Mouse (Mus musculus): ENCODE measurements around the gene Elk3.

Gene Elk3

DNA sequence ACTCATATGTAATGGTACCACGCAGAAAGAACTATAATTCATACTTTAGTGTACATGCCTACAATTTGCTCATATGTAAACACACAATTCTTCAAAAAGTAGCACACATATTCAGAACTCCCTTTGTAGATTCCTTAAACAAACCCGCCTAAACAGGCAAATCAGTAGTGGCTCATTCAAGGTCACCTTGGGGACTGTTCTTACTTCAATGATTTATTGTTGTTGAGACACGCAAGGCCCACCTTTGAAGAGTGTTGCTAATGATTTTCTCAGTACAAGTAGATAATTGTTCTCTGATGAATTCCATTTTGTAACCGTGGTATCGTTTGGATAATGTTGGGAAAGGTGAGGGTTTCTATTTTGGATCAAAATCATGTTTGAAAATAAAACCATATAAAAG, 17.4 kb upstream of the Elk3 start:
- no peak for DNase-seq

DNA sequence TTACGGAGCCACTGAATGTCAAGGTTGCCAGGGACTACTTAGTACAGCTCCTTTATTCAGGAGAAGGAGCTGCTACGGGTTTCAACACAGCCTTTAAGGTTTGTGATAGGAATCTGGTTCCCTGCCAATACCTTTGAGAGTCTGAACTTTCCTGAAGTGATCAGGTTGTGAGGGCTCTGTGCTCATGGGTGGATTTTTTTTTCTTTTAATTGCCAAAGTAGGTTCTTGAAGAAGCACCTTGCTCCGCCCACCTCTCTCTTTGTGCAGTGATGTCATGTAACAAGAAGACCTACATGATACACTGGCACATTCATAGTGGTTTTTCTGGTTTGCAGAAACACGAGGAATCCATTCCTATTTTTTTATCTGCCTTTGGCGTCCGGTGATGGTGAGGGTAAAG, 16.3 kb upstream of the Elk3 start:
- DNase-seq, result no peak

DNA sequence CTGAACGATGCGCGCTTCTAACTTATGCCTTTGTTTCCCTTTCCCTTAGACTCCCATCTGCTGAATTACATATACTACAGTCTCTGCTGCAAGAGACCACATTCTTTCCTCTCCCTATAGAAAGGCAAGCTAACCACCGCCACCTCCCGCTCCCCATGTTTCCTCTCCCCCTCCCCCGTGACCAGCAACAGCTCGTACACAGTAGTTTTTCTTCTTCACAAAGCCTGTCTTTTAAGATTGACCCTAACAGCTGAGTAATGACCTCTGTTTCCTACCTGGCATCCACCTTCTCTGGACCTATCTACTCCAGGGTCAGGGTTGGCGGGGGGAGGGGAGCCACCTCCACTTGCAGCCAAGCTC, 15.8 kb upstream of the Elk3 start:
- no peak for DNase-seq

DNA sequence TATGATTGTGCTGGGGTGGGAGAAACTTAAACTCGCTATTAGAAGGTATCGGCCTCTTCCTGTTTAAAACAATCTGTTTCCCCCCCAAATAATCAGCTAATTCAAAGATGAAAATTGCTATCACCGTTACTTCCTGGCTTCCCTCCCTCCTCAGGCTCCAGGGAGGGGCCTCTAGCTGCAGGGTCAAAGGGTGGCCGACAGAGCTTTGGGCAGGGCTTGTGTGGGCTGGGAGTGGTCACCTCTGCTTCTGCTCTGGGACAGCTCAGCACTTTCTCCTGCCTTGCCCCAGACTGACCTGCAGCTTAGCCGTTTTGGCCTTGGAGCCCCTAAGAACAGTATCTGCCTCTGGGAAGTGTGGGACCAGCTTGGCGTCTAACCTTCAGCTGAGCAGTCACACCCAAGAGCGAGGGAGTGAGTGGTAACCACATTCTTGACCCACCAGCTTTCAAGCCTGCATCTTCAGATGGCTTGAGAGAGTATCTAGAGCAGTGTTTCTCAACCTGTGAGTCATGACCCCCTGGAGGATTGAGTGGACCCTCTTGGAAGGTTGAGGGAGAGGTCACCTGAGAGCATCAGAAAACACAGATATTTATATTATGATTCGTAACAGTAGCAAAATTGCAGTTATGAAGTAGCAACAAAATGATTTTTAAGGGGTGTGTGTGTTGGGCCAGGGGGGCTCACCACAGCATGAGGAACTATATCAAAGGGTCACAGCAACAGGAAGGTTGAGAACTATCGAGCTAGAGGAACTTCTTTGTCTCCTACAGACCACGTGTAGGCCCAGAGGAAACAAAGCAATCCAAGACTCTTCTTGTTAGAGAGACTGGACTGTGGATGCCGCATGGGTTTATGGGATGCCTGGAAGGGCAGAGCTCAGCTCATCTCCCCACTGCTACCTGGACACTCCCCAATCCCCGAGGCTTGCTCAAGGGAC, 15.1 kb upstream of the Elk3 start:
- DNase-seq, result peak; percentile 66

DNA sequence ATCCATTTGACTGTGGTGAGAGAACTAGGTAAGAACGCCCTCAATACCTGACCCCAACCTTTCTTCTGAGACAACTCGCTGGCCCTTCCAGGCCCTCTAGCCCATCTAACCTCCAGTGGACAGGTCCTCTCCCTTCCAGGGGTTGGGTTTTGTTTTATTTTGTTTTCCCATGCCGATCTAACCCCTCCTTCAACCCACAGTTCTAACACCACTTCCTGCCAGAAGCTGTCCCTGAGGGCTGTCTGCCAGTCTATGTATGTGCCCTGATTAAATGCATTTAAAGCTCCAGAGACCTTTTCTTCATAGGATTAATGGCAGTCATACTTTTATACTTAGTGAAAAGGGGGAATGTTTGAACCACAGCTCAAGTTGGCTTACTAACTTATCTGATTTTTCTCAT, 14.4 kb upstream of the Elk3 start:
- no peak for DNase-seq

DNA sequence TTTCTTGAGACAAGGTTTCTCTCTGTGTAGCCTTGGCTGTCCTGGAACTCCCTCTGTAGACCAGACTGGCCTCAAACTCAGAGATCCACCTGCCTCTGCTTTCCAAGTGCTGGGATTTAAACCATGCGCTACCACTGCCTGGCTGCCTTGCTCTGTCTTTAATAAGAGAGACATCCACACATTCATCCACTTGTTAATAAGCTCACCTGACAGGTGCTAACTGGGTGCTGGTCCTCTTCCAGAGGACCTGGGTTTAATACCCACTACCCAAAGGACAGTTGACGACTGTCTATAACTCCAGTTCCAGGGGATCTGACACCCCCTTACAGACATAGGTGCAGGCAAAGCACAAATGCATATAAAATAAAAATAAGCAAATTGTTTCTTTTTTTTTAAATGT, 13.5 kb upstream of the Elk3 start:
- no peak for DNase-seq

DNA sequence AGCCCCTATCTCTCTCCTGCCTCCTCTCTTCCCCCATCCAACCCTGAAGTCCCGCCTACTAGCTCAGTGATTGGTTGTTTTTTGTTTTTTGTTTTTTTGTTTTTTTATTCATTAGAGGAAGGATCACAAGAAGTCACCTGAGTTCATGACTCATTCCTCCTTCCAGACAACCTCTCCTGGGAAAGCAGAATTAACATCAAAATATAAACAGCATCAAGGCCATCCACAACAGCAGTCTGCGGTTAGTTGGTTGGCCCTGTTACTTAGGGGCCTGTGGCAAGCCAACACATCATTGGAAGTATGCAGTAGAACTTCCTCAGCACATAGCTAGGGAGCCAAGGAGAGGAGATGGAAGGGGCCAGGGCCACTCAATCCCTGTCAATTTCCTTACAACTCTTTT, 12.7 kb upstream of the Elk3 start:
- no peak for DNase-seq

DNA sequence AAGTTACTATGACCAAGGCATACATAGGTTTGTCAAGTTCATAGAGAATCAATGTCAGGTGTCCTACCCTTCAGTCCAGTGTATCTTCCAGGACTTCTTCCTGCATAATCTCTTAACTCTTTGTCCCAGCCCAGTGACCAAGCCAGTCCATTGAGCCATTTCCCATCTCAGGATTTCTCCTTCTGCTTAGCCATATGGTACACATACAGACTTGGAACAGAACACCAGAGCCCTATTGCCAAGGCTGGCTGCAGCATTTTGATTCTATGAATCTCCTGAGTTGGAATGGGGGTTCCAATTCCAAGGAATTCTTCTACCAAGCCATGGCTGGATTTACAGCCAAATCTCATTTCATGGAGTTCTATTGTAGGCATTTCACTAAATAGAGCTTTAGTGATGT, 10.8 kb upstream of the Elk3 start:
- DNase-seq, result no peak

DNA sequence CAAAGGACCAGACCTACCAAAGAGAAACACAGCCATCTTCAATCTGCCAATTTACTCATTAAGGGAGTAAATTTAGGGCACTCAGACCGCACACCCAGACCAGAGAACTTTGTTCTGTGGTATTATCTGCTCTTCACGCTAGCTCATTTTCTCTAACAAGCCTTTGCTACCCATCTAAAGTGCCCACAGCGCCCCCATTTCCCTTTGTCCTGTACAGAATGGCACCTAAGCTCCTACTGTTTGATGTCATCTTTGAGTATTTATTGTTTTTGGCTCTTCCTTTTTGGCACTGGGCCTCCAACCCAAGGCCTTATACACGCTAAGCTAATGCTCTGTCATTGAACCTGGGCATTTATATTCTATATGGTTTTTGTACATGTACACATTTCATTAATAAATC, 9.2 kb upstream of the Elk3 start:
- peak; percentile 66 for DNase-seq

DNA sequence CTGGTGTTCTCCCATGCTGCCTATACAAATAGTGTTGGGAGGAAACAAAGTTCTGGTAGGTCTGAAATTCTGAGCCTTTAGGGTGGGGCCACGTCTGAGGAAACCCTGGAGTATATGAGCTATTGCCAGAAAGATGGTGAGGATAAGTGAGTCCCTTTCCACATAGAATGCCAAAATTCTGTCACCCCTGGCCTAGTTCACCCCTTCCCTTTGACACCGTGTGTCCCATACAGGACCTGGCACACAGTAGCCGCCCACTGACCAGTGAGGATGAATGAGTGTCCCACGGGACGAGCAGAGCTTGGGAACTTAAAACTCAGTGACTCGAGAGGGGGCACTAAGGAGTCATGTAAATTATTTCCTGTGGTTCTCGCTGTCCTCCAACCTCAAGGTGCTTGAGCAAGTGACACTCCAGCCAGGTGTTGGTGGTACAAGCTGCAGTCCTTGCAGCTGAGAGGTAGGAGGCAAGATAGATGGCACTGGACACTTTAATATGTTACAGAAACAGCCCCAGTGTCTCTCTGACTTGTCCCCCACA, 8.7 kb upstream of the Elk3 start:
- DNase-seq, result no peak

DNA sequence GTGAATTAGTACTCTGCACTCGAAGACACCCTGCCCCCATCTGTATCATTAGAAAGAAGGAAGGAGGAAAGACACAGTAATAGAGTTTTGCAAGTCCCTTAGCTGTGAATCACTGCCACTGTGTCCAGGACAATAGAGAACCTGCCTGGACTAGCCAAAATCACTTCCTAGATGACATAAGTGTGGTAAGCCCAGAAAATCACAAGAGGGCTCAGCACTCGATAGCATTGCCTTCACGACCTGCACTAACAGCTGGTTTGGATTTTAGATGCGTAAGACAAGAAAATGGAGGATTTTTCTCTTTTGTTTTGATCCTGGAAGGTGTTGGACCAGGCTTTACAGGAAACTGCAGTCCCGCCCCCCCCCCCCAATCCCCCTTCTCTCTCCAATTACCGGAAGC, 6.0 kb upstream of the Elk3 start:
- DNase-seq, result no peak

DNA sequence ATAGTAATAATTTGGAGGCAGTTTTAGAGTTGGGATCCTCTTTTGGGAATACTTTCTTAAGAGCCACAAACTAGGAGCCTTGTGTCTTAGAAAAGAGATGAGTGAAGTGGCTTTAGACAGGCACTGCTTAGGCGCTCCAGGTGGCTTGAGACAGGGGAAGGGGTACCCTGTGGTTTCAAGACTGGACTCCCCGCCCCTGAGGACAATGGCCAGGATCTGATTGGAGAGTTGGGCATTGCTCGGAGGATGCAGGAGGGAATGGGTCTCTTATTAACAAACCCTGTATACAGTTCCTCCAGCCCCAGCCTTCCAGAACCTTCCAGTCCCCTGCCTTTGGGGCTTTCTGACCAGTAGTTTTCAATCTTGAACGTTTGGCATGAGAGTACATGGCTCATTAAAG, 641 bp upstream of the Elk3 start:
- DNase-seq, result no peak

DNA sequence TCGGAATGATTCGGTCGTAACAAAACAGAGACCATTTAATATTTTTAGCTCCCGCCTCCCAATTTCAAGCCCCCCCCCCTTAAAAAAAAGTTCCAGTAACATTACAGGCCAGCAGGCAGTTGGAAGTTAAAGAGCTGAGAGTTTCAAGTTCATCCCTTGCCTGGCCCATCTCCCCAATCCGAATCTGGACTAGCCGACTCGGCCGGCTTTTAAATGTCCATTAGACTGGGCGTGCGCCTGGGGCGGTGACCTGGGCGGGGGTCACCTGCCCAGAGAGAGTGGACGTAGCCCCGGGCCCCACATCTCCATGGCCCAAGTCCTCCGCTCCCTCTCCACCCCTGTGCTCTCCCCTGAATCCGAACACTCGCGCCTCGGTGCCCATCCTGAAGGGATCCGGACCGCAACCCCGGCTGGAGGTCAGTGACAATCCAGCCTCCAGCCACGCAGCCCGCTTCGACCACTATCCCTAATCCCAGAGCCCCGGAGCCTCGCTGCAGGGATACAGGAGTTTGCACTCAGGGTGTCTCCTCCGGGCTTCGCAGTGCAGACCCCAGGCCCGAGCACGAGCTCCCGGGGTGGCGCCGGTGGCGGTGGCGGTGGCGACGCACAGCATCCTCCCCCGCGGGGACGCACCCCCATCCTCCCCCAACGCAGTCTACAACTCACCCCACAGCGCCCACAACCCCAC, 857 bp downstream of the Elk3 start:
- DNase-seq, result no peak

DNA sequence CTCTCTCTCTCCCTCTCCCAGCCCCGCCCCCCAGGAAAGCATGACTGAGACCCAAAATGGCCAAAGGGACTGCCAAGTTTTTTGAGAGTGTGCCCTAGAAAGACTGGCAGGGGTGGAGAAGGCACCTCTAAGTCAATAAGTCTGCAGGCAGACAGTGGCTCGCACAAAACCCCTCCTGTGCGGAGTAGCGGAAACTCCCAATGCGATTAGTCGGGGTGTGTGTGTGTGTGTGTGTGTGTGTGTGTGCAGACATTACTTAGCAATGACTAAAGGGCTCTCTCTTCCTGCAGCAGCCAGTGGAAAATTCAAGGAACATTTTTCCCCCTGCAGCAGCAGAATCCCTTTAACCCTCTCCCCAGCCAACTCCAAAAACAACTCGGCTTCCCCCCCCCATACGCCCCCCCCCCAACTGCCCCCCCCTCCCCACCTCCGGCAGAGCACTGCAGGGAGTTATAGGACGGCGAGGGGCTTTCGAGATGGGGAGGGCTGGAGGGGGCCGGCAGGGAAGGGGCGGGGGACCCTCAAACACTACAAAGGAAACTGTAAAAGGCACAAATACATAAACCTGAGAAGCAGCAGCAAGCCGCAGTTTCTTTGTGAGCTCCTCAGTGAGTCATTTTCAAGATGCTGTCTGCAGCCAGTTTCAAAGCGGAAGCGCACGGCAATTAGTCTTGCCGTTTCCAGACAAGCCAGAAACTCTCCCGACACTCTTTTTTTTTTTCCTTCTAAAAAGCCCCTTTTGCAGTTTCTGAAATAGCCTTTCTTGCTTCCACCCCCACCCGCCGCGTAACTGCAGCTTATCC, 1.6 kb downstream of the Elk3 start:
- DNase-seq, result peak; percentile 84

DNA sequence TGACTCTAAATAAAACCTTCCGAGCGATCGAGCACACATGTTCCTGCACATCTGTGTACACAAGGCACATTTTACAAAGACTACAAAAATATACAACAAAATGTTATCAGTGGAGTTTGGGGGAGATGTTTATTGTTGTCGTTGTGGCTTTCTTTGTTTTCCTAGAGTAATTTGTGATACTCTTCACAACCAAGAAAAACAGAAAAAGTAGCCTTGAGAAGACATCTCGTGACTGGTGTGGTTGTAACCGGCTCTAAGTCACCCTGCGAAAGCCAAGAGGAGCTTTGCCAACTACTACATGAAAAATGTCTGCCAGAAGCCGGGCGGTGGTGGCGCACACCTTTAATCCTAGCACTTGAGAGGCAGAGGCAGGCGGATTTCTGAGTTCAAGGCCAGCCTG, 4.6 kb downstream of the Elk3 start:
- DNase-seq, result no peak

DNA sequence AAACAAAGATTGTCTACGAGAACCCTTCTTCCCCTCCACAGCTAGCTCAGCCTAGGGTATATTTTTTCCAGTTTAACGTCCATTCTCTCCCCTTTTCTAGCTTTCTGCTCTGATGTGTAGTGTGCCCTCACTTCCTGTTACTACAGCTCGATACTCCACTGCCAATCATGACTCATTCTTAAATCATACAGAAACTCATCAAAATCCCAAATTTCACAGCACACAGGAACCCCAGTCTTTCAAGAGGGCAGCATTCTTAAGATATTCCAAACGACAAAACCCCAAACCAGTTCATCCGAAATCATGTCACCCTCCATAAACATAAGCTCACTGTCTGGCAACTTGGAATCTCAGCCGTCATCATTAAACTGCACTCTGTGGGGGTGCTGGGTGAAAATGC, 5.0 kb downstream of the Elk3 start:
- no peak for DNase-seq

DNA sequence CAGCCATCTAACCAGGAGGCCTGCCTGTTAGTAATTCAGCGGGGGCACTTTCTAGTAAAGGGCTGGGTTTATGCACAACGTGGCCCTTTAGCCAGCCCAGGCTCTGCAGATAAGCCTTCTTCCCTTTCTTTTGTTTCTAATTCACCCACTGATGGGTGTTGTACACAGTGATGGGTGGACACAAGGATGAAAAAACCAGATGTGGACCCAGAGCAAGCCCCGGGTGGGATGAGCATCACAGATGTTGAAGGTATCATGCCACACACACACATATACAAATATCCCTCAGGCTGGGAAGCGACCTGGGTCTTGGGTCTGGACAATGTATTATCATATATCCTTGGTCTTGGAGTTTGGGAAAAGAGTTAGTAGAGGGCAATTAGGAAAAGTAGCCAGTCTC, 7.7 kb downstream of the Elk3 start:
- no peak for DNase-seq

DNA sequence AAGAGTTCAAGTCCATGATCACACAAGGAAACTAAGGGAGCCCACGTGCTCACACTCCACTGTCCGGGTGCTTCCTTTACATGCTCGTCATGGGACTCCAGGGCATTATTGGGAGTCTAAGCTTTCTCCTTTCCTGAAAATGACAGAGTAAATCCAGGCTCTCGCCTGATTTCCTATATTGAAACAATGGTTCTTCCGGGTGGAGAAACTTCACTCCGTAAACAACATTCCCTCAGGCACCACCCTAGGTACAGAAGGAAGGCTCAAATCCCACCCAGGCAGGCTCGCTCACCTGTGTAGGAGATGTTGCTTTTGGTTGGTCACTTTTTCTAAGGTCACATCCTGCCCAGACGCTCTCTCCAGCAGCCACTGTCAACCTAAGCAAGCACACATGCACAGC, 9.1 kb downstream of the Elk3 start:
- DNase-seq, result peak; percentile 59

DNA sequence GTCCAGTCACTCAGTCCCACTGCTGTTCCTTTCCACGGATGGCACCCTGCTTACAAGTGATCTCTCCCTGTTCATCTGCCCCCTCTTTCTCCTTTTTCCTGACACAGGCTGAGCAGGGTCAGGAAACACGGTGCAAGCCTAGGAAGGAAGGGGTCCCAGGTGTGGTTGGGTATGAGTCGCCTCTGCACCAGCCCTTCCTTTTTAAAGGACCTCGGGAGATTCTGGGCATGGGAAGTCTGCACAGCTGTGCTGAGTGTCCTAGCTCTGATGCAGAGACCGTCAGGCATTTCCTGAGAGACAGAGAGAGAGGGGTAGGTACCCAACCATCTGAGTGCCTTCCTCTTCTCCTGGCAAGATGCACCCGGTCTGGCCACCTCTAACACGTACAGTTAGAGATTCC, 12.7 kb downstream of the Elk3 start:
- no peak for DNase-seq

DNA sequence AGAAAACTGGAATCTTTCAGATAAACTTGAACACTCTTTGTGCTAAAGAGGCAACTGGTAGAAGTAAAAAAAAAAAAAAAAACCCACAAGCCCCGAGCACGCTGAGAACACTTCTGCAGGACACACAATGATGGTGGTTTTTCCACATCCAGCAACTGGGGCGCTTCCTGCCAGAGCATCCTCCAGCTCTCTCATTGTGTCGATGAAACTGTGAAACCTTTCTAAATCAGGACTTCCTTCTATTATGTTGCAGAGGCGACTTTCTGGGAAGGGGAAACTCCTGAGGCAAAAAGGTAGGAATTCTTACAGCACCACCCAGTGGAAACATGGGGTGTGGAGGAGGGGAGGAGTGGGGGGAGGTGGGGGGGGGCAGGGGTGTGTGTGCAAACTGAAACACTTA, 13.2 kb downstream of the Elk3 start:
- DNase-seq, result peak; percentile 73

DNA sequence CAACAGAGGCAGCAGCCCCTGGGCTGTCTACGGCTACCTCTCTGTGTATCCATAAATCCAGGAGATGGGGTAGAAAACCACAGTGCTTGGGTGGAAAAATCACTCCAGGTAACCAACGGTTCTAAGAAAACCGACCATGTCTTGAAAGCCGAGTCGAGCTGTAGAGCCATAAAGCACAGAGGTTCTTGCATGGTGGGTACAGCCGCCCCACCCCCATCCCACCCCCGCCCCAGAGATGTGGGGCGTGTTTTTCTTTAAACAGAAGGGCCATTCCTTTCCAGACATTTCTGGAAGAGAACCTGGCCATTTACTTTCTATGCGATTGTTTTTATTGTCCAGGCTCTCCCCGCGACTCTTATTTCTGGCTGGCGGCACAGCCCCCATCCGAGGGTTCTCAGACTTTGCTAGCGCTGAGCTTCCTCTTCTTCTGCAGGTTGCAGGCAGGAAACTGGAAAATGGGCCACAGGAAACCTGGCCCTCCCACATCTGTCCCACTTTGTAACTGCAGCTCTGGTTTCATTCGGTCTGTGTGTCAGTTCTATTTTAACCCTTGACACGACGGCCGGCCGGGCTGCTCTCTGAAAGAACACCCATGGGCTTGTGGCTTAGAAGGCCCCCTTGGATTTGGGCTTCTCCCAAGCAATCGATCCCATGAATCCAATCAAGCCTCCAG, 16.3 kb downstream of the Elk3 start:
- peak; percentile 41 for DNase-seq

DNA sequence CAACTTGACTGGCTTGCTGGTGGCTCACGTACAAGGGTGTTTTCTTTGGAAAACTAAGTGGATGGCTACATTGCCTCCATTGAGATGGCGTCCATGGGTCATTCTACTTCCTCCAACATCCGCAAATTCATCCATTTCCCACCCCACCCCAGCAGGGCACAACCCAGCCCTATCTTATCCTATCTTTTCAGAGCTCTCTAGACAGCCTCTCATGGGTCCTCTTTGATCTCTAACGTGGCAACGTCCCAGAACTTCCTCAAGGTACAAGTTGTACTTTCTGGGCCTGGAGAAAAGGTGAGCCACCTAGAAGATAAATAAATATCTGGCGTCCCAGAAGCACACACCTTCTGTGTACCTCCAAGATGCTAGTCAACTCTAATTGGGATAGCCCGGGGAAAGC, 17.3 kb downstream of the Elk3 start:
- DNase-seq, result peak; percentile 64

DNA sequence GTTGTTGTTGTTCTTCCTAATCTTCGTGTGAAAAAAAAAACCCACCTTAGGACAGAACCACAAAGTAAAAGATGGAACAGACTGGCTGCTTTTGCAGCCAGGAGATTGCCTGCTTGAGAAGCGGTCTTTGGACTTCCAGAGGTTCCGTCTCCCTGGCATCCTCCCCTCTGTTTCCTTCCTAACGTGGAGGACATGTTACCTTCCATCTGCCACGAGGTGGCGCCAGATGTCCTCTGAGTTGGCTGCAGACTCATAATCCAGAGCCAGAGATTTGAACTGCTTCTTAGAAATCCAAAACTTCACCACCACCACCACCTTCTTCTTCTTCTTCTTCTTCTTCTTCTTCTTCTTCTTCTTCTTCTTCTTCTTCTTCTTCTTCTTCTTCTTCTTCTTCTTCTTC, 19.1 kb downstream of the Elk3 start:
- DNase-seq, result peak; percentile 94

Data from lung, postnatal 36 days (tissue).